Mouse (Mus musculus): ENCODE data around the gene Prrg1. TPM values are rescaled to one million over a fixed set of nuclear protein-coding genes. Genes with fewer than 3 reads are reported as not detected.
"Not testable (repeated sequence)": the region's sequence is repeated elsewhere in the genome, so short reads cannot be mapped to it uniquely, and the experiment has no call there.

Gene Prrg1
- polyA plus RNA-seq, 1 experiment from 2014 or later, result 1.4 TPM

- Histone ChIP-seq H3K9ac (no peak overlapping the region), H3K27me3 (no peaks in the 10 kb centered on the region), H3K9me3 (replicated peaks) (no peaks in the 10 kb centered on the region), H3K36me3 (replicated peaks) (no peaks in the 10 kb centered on the region), H3K27ac (replicated peaks) (no peak overlapping the region), H3K4me3 (replicated peaks) (no peak overlapping the region), H3K4me2 (no peak overlapping the region), H3K4me1 (replicated peaks) (no peaks in the 10 kb centered on the region)
- no peak for ATAC-seq (ENCODE audit: insufficient read depth)
- WGBS (ENCODE audit: insufficient replicate concordance), result 84% methylated on average over 2 of the region's 2 CpGs
Measured at GRCm38 (mm10) chrX:78482987-78483386, 100.7 kb downstream of the Prrg1 start.

DNA sequence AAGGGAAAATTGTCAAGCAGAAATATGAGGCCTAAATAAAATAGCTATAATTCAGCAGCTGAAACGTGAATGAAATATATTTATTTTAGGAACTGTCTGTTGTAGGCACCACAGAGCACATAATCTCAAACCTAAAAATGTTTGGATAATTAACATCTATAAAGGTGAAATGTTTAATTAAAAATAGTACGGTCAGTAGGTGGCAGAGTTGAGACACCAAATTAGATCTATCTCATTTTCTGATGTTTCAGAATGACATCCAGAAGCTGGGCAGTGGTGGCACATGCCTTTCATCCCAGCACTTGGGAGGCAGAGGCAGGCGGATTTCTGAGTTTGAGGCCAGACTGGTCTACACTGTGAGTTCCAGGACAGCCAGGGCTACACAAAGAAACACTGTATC, 104.0 kb downstream of the Prrg1 start:
- Histone ChIP-seq H3K4me2 (no peak overlapping the region), H3K9ac (no peak overlapping the region), H3K36me3 (replicated peaks) (no peaks in the 10 kb centered on the region), H3K9me3 (replicated peaks) (no peaks in the 10 kb centered on the region), H3K4me1 (replicated peaks) (no peaks in the 10 kb centered on the region), H3K27ac (replicated peaks) (no peak overlapping the region), H3K27me3 (no peaks in the 10 kb centered on the region), H3K4me3 (replicated peaks) (no peak overlapping the region)
- ATAC-seq (ENCODE audit: insufficient read depth), result no peak
- WGBS (ENCODE audit: insufficient replicate concordance), result 45% methylated on average over 3 of the region's 3 CpGs

GRCm38 (mm10) chrX:78434357-78434756, 149.3 kb downstream of the Prrg1 start:
- Histone ChIP-seq H3K27me3 (no peaks in the 10 kb centered on the region), H3K9ac (no peak overlapping the region), H3K36me3 (replicated peaks) (no peaks in the 10 kb centered on the region), H3K27ac (replicated peaks) (no peak overlapping the region), H3K4me3 (replicated peaks) (no peak overlapping the region), H3K4me2 (no peak overlapping the region), H3K4me1 (replicated peaks) (no peaks in the 10 kb centered on the region), H3K9me3 (replicated peaks) (no peaks in the 10 kb centered on the region)
- ATAC-seq (ENCODE audit: insufficient read depth), result no peak
- WGBS (ENCODE audit: insufficient replicate concordance), result 57% methylated on average over 6 of the region's 6 CpGs

GRCm38 (mm10) chrX:78403346-78403745, 180.3 kb downstream of the Prrg1 start:
- not testable (repeated sequence) for H3K36me3 ChIP-seq (replicated peaks); H3K4me2 ChIP-seq; H3K9me3 ChIP-seq (replicated peaks); H3K4me1 ChIP-seq (replicated peaks); H3K27me3 ChIP-seq; H3K9ac ChIP-seq; H3K4me3 ChIP-seq (replicated peaks); H3K27ac ChIP-seq (replicated peaks); ATAC-seq (ENCODE audit: insufficient read depth)
- 55% methylated on average over 2 of the region's 2 CpGs for WGBS (ENCODE audit: insufficient replicate concordance)

Other genes starting within 250 kb of the Prrg1 start
- not detected in 2 replicates for gene 4930480E11Rik, start 214.3 kb downstream of the Prrg1 start, polyA plus RNA-seq (2015; fragmentation: Nextera tagmentation; extraction: Ambion mirVana)
- not detected in 2 replicates for gene Fam47c, start 153.9 kb upstream of the Prrg1 start, polyA plus RNA-seq (2015; fragmentation: Nextera tagmentation; extraction: Ambion mirVana)

Measured in liver, embryonic 15.5 days (tissue).